ENCODE assay signal across 25 mouse cellular contexts in the genomic region with DNA sequence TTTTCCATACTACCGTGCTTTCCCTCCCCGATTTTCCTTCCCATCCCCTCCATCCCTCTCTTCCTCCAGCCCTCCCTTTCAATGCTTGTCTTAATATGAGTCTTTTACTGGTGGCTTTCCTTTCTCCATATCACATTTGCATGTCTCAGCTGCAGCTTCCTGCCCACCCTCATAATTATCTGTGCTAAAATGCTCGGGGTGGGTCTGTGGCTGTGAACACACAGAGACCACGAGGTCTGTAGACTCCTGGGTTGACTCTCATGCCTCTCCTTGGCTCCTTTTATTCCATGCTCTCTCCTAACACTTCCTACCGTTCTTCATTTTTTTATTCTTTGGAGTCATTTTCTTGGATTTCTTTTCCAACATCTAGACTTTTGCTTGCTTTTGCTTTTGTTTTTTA.
"Had no signal": no experiment of that assay in that cellular context is flagged by ENCODE, and none has a peak within 500 bp of the region (broad histone marks: within the 10 kb centered on the region; RNA-seq: fewer than 3 reads in every experiment).

No protein-coding gene starts in this region.

- H3K4me2 ChIP-seq: heart, embryonic 12.5 days; hindbrain, embryonic 12.5 days; hindbrain, embryonic 14.5 days; intestine, embryonic 15.5 days; limb, embryonic 13.5 days; limb, embryonic 15.5 days had no signal

- H3K27ac ChIP-seq: gastrocnemius, adult 2 months; heart, embryonic 10.5 days; hindbrain, embryonic 10.5 days; hindbrain, embryonic 12.5 days; hindbrain, embryonic 14.5 days; intestine, embryonic 15.5 days; limb, embryonic 13.5 days; limb, embryonic 15.5 days had no signal

- H3K27me3 ChIP-seq: heart, embryonic 12.5 days; hindbrain, embryonic 12.5 days; intestine, embryonic 15.5 days; limb, embryonic 13.5 days; limb, embryonic 15.5 days had no signal

- H3K4me1 ChIP-seq: heart, embryonic 12.5 days; hindbrain, embryonic 12.5 days; intestine, embryonic 15.5 days; limb, embryonic 13.5 days; limb, embryonic 15.5 days had no signal

- H3K36me3 ChIP-seq: heart, embryonic 10.5 days; heart, embryonic 12.5 days; hindbrain, embryonic 10.5 days; hindbrain, embryonic 12.5 days; intestine, embryonic 15.5 days; limb, embryonic 13.5 days; limb, embryonic 15.5 days had no signal

- ATAC-seq: hindbrain, embryonic 16.5 days; inflammation-experienced regulatory T-cells, adult 6 months; intestine, embryonic 15.5 days; intestine, postnatal 0 days had no signal

- H3K9ac ChIP-seq: heart, embryonic 12.5 days; hindbrain, embryonic 12.5 days; hindbrain, embryonic 14.5 days; intestine, embryonic 15.5 days; limb, embryonic 13.5 days; limb, embryonic 15.5 days had no signal

- H3K9me3 ChIP-seq: heart, embryonic 10.5 days; heart, embryonic 12.5 days; hindbrain, embryonic 10.5 days; hindbrain, embryonic 12.5 days; intestine, embryonic 15.5 days; limb, embryonic 13.5 days; limb, embryonic 15.5 days had no signal

- H3K4me3 ChIP-seq: gastrocnemius, adult 2 months; heart, embryonic 10.5 days; heart, embryonic 12.5 days; hindbrain, embryonic 10.5 days; hindbrain, embryonic 12.5 days; intestine, embryonic 15.5 days; limb, embryonic 13.5 days; limb, embryonic 15.5 days had no signal

- DNase-seq: gastrocnemius, adult 2 months; gastrocnemius, postnatal 10 days; gastrocnemius, postnatal 25 days; heart, adult 18-20 months; heart, postnatal 10 days; heart, postnatal 4 days; kidney, adult 18-20 months; kidney, adult 8-10 months; kidney, postnatal 10 days; kidney, postnatal 25 days; kidney, postnatal 4 days; layer of hippocampus, adult 9-11 months; layer of hippocampus, postnatal 36 days; left cerebral cortex, postnatal 4 days had no signal
